Comparison of ENCODE assay signal across 25 mouse cellular contexts in genomic region chr1:63263671-63264070, GRCm38 (mm10). TPM values are rescaled to one million over a fixed set of nuclear protein-coding genes. Genes with fewer than 3 reads are reported as not detected.
A peak's percentile ranks its signal among the peaks of the same experiment; 100 is the strongest.
DNase-seq lines count a peak whose midpoint lies in the region; ATAC-seq and TF ChIP-seq lines count a peak whose summit lies in the region.
"Had no signal": no experiment of that assay in that cellular context is flagged by ENCODE, and none has a peak within 500 bp of the region (broad histone marks: within the 10 kb centered on the region; RNA-seq: fewer than 3 reads in every experiment).

No protein-coding gene starts in this region.

- 45% methylated on average over 11 of the region's 11 CpGs for WGBS in lung, postnatal 0 days
- 43% methylated on average over 11 of the region's 11 CpGs for WGBS in limb, embryonic 11.5 days

- intact Hi-C loops in left cerebral cortex, postnatal 10 days (cut with DNase I): no loop called here

- H3K4me2 ChIP-seq in lung, postnatal 0 days (replicated peaks; ENCODE audit: low read depth, low read length): no peak overlapping the region
- H3K4me2 ChIP-seq in limb, embryonic 11.5 days (ENCODE audit: low read depth, severe bottlenecking): no peak overlapping the region
- H3K4me2 ChIP-seq: forebrain, embryonic 12.5 days; hindbrain, embryonic 15.5 days; intestine, embryonic 15.5 days; liver, embryonic 13.5 days; lung, embryonic 14.5 days; midbrain, embryonic 15.5 days had no signal

- no peaks in the 10 kb centered on the region for H3K4me1 ChIP-seq in lung, postnatal 0 days (ENCODE audit: insufficient read depth, low read depth, low read length)
- H3K4me1 ChIP-seq in E14TG2a.4 (replicated peaks; ENCODE audit: low read depth, low read length): peaks cover 30% of the 10 kb centered on the region
- no peaks in the 10 kb centered on the region for H3K4me1 ChIP-seq in limb, embryonic 11.5 days (ENCODE audit: control insufficient read depth, insufficient read depth, low read length)
- H3K4me1 ChIP-seq: forebrain, embryonic 12.5 days; hindbrain, embryonic 15.5 days; intestine, embryonic 15.5 days; liver, embryonic 13.5 days; midbrain, embryonic 15.5 days had no signal

- H3K9me3 ChIP-seq in lung, postnatal 0 days (ENCODE audit: low read length): no peaks in the 10 kb centered on the region
- no peaks in the 10 kb centered on the region for H3K9me3 ChIP-seq in E14TG2a.4 (ENCODE audit: low read length)
- no peaks in the 10 kb centered on the region for H3K9me3 ChIP-seq in limb, embryonic 11.5 days (ENCODE audit: control insufficient read depth, low read length)
- H3K9me3 ChIP-seq: forebrain, embryonic 12.5 days; hindbrain, embryonic 15.5 days; intestine, embryonic 15.5 days; liver, embryonic 13.5 days; midbrain, embryonic 15.5 days had no signal

- peaks cover 29% of the 10 kb centered on the region; the same call in 1 of the 2 replicates for H3K27me3 ChIP-seq in lung, postnatal 0 days (replicated peaks; ENCODE audit: insufficient read depth, low read length)
- peaks cover 87% of the 10 kb centered on the region for H3K27me3 ChIP-seq in E14TG2a.4 (ENCODE audit: insufficient read depth, low read length)
- H3K27me3 ChIP-seq in limb, embryonic 11.5 days (ENCODE audit: control insufficient read depth, insufficient read depth, low read length): peaks cover 45% of the 10 kb centered on the region

- no peak overlapping the region for H3K4me3 ChIP-seq in lung, postnatal 0 days (ENCODE audit: low read depth, low read length)
- H3K4me3 ChIP-seq in E14TG2a.4 (replicated peaks; ENCODE audit: low read length): peak overlapping the region; percentile 32
- no peak overlapping the region for H3K4me3 ChIP-seq in limb, embryonic 11.5 days (ENCODE audit: low read depth, low read length)
- H3K4me3 ChIP-seq: forebrain, embryonic 12.5 days; gastrocnemius, adult 2 months; hindbrain, embryonic 15.5 days; intestine, embryonic 15.5 days; layer of hippocampus, adult 2 months; liver, embryonic 13.5 days; midbrain, embryonic 15.5 days had no signal

- DNase-seq in lung, postnatal 0 days (ENCODE audit: low spot score): peak; percentile 5
- no peak for DNase-seq in lung, adult 18-20 months
- peak; percentile 6 for DNase-seq in embryo, embryonic 11 days
- peak; percentile 37 for DNase-seq in limb, embryonic 11.5 days (ENCODE audit: low spot score)
- DNase-seq in kidney, postnatal 25 days: no peak
- no peak for DNase-seq in left cerebral cortex, postnatal 10 days (ENCODE audit: extremely low spot score in 1 of 2, low spot score in 2 of 2)
- DNase-seq: adrenal gland, adult 2 months; cerebellum, adult 18-20 months; cerebellum, postnatal 14 days; gastrocnemius, adult 2 months; kidney, adult 8-10 months; kidney, postnatal 10 days; layer of hippocampus, postnatal 36 days; liver, embryonic 13.5 days; lung, postnatal 4 days; right cerebral cortex, postnatal 25 days; thymus, postnatal 14 days had no signal

- no peak for TF ChIP-seq EP300 in lung, postnatal 0 days (IDR thresholded peaks at IDR 0.05)

- no peak overlapping the region for H3K9ac ChIP-seq in lung, postnatal 0 days (replicated peaks; ENCODE audit: low read depth)
- H3K9ac ChIP-seq in limb, embryonic 11.5 days (ENCODE audit: low read length): no peak overlapping the region
- H3K9ac ChIP-seq: forebrain, embryonic 12.5 days; hindbrain, embryonic 15.5 days; intestine, embryonic 15.5 days; liver, embryonic 13.5 days; lung, embryonic 14.5 days; midbrain, embryonic 15.5 days had no signal

- no peak for ATAC-seq in lung, postnatal 0 days
- ATAC-seq in limb, embryonic 11.5 days (ENCODE audit: insufficient number of reproducible peaks, low FRiP score, low TSS enrichment, low read depth): no peak
- ATAC-seq: intestine, embryonic 15.5 days; midbrain, embryonic 15.5 days had no signal

- TF ChIP-seq CTCF in lung, postnatal 0 days (IDR thresholded peaks at IDR 0.05): no peak
- no peak for TF ChIP-seq CTCF in E14TG2a.4 (conservative IDR thresholded peaks at IDR 0.05; ENCODE audit: low read length)

- no peak overlapping the region for H3K27ac ChIP-seq in lung, postnatal 0 days (ENCODE audit: low read length)
- no peak overlapping the region for H3K27ac ChIP-seq in limb, embryonic 11.5 days (replicated peaks; ENCODE audit: low read depth, low read length)
- H3K27ac ChIP-seq: forebrain, embryonic 12.5 days; gastrocnemius, adult 2 months; hindbrain, embryonic 15.5 days; intestine, embryonic 15.5 days; layer of hippocampus, adult 2 months; liver, embryonic 13.5 days; midbrain, embryonic 15.5 days had no signal

- H3K36me3 ChIP-seq in lung, postnatal 0 days (ENCODE audit: insufficient read depth, low read length): no peaks in the 10 kb centered on the region
- no peaks in the 10 kb centered on the region for H3K36me3 ChIP-seq in E14TG2a.4 (ENCODE audit: insufficient read depth, low read length)
- no peaks in the 10 kb centered on the region for H3K36me3 ChIP-seq in limb, embryonic 11.5 days (ENCODE audit: control insufficient read depth, insufficient read depth, low read length)
- H3K36me3 ChIP-seq: forebrain, embryonic 12.5 days; hindbrain, embryonic 15.5 days; intestine, embryonic 15.5 days; liver, embryonic 13.5 days; midbrain, embryonic 15.5 days had no signal

RNA-seq across cellular contexts. Expression of gene Zdbf2, which starts 9.4 kb away (rescaled TPM):
- polyA plus RNA-seq in lung, postnatal 0 days (2015; fragmentation: Nextera tagmentation; extraction: Ambion mirVana): 2.6 and 3.1 TPM in 2 replicates
- polyA plus RNA-seq in limb, embryonic 11.5 days (2014; fragmentation: Nextera tagmentation; extraction: Ambion mirVana): 11.3 and 11.4 TPM in 2 replicates
- total RNA-seq in left cerebral cortex, postnatal 10 days (2021): 10 to 100 TPM; 20.3 to 21.7 TPM
- total RNA-seq: MEL had no signal

RNA-seq across cellular contexts. Expression of gene Gpr1, which starts 49.3 kb away (rescaled TPM):
- polyA plus RNA-seq in lung, postnatal 0 days (2015; fragmentation: Nextera tagmentation; extraction: Ambion mirVana): 0.10 TPM in 1 of 2 replicates, not detected in the other
- polyA plus RNA-seq in limb, embryonic 11.5 days (2014; fragmentation: Nextera tagmentation; extraction: Ambion mirVana): 0.09 TPM in 1 of 2 replicates, not detected in the other
- under 1 TPM; 0.34 to 0.94 TPM for total RNA-seq in left cerebral cortex, postnatal 10 days (2021)
- total RNA-seq: MEL had no signal
- polyA plus RNA-seq: liver, embryonic 13.5 days; lung, embryonic 14.5 days had no signal

Comparison
In these comparisons a context has a peak if more than half of its experiments do, and no peak if none do; other contexts are left out.
1. DNase-seq: peak in lung, postnatal 0 days (single experiment), embryo, embryonic 11 days (single experiment) and limb, embryonic 11.5 days (single experiment); none in lung, adult 18-20 months (0 of 2), kidney, postnatal 25 days (0 of 2) and left cerebral cortex, postnatal 10 days (0 of 2).